Mouse (Mus musculus): Measurements from ENCODE around the gene Gps2.

DNA sequence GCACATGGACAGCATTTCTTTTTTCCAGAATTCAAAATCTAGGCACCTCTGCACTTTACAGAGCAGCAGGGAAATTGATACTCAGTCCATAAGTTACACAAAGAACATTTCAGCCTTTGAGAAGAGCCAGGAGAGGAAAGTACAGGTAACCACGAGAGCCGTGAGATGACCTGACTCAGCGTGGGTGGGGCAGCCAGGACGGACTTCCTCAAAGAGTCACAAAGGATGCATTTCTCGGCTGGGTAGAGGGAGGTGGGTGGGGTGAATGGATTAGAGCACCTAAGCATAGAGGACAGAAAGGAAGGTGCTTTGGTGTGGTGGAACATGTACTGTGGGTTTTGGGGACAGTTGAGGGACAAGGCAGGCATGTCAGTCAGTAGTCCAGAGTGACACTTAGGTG, 48.2 kb downstream of the Gps2 start:
- no peak for TF ChIP-seq CTCF (IDR thresholded peaks at IDR 0.05; ENCODE audit: borderline replicate concordance, control insufficient read depth, extremely low read depth, insufficient read depth, low read length, poor library complexity)
- no peak for TF ChIP-seq POLR2A (IDR thresholded peaks at IDR 0.05; ENCODE audit: control insufficient read depth, extremely low read depth, insufficient read depth, low read length, poor library complexity)

All from thymus, adult 2 months (tissue).